Mouse (Mus musculus) cerebellum, postnatal 36 days (tissue): Measurements from ENCODE around the gene Rgs3.
A peak's percentile ranks its signal among the peaks of the same experiment; 100 is the strongest.

Experiments used
- DNase-seq, 2 experiments: peaks; one replicate each; pipeline ENCODE4 v3.0.0; 2021 to 2022; ENCODE audit warnings: mixed read lengths in 2 of 2

Rgs3 gene

GRCm38 (mm10) chr4:62694703-62695439 is 135.2 kb downstream of the Rgs3 start:
- no peak for DNase-seq

DNA sequence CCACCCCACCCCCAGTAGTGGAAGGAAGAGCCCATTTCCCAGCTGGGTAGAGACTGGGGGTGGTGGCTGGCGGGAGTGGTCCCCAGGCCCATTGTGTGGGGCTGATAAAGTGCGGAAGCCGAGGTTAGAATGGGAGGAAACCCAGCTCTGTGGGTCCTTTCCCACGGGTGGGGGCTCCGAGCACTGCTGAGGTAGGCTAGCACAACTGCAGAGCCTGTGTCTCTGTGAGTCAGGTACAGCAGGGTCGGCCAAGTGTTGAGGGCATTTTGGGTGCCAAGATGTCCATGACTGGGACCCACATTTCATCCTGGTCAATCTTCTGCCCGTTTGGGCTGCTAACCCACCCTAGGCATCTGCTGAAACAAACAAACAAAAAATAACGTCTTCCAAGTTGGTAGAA is 135.9 kb downstream of the Rgs3 start:
- DNase-seq, result no peak

- DNase-seq, result peak; percentile 53 to 80
Measured at GRCm38 (mm10) chr4:62695946-62696345, 136.3 kb downstream of the Rgs3 start.

GRCm38 (mm10) chr4:62696699-62697404 is 137.2 kb downstream of the Rgs3 start:
- DNase-seq, result peak; percentile 54 to 59

DNA sequence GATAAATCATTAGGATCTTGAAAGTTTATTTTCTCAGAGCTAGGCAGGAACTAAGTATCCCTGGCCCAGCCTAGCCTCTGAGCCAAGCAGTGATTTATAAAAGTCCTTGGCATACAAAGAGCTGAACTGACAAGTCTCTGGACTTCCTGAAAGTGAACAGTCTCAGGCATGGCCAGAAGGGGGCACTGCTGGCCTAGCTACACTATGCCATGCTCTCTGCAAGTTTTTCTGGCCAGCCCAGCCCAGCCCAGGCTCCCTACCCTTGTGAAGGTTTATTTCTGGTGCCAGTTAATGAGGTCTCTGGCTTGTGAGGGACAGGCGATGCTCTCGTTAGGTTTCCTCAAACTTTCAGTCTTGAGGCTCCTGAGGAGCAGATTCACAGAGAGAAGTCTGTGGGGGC is 137.8 kb downstream of the Rgs3 start:
- peak; percentile 85 for DNase-seq

DNA sequence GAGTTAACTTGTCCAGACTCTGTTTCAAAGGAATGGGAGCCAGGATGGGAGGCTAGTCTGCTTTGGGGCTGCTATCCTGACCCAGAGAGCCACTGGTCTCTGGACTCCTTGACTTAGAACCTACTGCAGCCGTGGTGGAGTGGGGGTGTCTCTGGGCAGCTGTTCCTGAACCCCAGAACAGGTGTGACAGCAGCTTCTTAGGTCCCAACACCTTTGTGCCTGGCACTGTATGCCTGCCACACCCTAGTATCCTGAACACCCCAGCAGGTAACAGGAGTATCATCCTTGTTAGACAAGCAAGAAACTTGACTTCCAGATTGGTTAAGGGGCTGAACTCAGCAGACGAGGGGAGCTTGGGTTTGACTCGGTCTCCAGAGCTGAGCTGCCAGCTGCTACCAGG is 138.9 kb downstream of the Rgs3 start:
- no peak for DNase-seq

DNA sequence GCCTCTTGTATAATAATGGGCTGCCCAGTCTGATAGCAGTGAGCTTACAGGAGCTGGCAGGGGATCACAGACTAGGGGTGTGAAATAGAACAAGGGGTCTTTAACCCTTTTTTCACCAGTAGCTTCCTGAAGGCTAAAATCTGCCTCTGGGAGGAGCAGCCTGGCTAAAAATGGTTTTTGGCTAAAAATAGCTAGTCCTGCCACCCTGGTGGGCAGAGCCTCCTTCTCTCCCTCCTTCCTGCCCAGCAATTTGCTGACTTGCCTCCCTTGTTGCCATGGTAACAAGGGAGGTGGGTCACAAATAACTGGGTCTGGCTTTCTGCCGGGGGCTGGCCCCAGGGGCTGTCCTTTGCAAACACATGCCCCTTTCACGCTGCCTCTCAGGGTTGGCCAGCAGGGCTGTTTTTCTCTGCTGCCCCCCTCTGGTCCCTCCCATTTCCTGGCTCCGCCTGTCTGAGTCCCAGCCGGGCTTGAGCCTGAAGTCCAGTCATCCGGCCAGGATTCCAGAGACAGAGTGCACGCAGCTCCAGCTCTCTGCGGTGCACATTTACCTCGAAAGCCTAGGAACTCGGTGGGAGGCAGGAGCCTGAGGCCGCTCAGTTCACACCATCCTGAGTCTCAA is 139.7 kb downstream of the Rgs3 start:
- peak; percentile 73 to 76 for DNase-seq

- no peak for DNase-seq
Measured at GRCm38 (mm10) chr4:62700426-62700825, 140.8 kb downstream of the Rgs3 start.

GRCm38 (mm10) chr4:62703151-62703550 is 143.5 kb downstream of the Rgs3 start:
- DNase-seq, result peak in 1 of 2 experiments; percentile 6

DNA sequence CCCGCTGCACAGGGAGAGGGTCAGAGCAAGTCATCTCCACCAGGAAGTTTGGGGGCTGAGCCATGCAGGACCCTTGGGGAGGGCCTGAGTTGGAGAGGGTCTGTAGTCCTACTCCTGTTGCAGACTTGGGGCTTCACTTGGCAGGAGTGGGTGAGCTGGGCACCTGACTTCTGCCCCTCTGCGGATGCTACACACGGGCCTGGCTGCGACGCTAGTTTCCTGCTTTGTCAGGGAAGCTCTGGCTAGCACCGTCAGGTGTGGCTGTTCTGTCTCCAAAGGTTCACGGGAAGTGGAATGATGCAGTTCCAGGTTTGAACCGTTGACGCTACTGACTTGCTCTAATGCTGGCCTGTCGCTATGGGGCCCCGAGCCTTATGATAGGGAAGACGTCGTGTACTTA is 144.6 kb downstream of the Rgs3 start:
- DNase-seq, result no peak

DNA sequence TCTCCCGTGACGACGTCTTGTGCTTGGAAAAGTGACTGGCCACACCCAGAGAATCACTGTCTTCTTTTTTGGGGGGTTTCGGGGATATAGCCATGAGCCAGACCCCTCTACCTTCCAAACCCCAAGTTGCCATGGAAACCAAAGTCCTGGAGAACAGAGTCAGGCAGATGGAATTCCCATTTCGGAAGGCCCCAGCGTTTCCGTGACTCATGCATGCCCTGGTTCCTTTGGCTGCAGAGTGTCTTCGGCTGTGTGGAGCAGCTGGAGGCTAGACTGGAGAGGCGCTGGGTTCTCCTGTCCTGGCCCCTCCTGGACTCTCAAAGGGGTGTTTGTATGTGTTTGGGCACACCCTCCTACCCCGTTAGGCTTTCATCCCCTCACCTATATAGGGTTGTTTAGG is 145.4 kb downstream of the Rgs3 start:
- DNase-seq, result no peak

DNA sequence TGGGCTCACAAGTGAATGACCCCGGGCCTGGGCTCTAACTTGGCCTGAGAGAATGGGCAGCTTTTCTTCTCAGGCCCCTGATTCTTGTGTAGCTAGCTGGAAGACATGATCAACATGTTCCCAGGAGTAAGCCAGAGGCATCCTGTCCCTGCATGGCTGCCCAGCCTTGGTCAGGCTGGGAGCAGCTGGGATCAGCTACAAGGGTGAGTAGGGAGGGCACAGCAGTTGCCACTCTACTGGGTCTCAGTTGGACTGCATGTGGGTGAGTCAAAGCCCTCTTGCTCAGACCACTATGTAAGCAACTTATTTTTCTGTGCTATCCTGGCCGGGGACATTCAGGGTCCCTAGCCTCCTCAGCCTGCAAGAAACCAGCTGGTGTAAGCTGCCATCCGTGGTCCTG is 146.1 kb downstream of the Rgs3 start:
- no peak for DNase-seq

- no peak for DNase-seq
Measured at GRCm38 (mm10) chr4:62708084-62708483, 148.4 kb downstream of the Rgs3 start.

- no peak for DNase-seq
Measured at GRCm38 (mm10) chr4:62708994-62709393, 149.3 kb downstream of the Rgs3 start.

DNA sequence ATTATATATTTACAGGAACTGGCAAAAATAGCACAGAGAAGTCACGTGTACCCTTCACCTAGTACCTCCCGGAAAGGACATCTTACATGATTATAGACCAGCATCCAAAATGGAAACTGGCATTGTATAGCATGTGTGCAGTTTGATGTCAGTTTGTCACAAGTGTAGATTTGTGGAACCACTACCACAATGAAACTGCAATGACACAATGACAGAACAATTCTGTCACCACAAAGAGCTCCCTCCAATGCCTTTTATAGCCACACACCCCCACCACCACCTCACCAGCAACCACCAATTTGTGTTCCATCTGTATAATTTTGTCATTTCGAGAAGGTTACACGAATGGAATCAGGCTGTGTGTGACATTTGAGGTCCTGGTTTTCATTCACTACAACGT is 149.8 kb downstream of the Rgs3 start:
- no peak for DNase-seq

DNA sequence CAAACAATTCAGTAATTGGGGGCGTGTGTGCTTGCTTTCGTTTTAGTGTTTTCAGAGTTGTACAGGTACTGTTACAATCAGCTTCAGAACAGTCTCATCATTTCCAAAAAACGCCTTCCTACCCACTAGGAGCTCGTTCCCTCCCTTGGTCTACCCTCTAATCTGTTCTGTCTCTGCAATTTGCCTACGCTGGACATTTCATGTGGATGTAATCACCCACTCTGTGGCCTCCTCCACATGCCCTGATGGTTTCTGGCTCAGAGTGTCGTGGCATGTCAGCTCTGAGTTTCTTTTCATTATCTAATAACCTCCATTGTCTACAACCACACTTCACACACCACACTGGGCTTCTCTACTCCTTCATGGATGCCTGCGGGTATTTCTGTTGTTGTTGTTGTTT is 151.5 kb downstream of the Rgs3 start:
- DNase-seq, result no peak

DNA sequence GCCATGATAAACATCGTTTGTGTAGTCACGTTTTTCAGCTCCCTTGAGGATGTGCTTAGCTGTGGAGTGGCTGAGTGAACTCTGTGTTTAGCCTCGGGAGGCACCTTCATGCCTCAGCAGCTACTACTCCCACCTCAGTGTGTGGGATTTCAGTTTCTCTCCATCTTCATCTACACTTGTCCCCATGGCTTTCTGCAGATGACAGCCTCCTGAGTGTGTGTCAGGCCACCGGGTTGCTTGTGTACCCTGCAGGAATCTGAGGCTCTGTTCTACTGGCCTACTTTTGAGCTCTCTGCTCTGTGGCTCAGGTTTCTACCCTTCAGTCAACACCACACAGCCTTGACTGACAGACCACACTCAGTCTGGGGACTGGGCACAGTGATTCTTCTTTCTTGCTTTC is 151.9 kb downstream of the Rgs3 start:
- no peak for DNase-seq

DNA sequence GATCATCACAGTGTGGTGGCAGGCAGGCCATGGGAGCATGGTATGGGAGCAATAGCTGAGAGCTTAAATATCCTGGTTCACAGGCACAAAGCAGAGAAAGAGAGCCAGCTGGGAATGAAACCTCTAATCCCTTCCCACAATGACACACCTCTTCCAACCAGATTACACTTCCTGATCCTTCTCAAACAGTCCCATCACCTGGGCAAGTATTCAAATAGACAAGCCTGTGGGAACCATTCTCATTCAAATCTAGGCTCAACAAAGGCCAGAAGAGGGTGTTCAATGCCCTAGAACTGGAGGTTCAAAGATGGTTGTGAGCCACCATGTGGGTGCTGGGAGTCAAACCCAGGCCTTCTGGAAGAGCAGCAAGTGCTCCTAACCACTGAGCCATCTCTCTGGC is 161.2 kb downstream of the Rgs3 start:
- no peak for DNase-seq

DNA sequence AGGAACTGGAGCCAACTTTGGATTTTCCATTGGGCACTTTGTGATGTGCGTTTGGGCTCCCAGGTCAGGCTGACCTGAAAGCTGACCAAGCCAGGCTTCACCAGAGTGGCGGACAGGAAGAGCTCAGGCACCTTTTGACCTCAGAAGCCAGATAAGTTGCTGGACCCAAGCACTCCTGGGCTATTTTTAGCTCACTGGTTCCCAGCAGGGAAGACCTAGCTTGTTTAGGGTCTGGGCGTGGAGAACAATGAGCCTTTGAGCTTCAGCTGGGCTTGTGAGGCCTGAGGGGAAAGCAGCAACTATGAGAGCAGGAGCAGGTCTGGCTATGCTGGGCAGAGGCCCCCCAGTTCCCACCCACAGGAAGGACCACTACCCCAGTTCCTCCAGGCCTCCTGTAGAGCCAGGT is 162.4 kb downstream of the Rgs3 start:
- DNase-seq, result no peak

DNA sequence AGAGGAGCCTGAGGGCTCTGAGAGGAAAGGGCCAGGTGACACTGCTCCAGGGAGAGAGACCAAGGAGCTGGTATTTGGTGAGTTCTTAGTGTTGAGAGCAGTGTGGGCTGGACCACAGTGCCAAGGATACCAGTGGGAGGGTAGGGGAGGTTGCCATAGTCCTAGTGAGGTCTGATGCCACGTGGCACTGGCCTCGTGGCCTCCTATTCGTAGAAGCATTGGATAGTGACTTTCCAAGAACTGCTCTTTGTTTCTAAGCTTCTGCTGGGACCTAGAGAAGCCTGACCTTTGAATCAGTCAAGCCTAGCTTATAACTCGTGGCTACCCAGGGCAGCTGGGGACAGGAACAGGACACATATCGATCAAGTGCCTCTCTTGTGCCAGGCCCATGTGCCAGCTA is 164.1 kb downstream of the Rgs3 start:
- DNase-seq, result no peak

DNA sequence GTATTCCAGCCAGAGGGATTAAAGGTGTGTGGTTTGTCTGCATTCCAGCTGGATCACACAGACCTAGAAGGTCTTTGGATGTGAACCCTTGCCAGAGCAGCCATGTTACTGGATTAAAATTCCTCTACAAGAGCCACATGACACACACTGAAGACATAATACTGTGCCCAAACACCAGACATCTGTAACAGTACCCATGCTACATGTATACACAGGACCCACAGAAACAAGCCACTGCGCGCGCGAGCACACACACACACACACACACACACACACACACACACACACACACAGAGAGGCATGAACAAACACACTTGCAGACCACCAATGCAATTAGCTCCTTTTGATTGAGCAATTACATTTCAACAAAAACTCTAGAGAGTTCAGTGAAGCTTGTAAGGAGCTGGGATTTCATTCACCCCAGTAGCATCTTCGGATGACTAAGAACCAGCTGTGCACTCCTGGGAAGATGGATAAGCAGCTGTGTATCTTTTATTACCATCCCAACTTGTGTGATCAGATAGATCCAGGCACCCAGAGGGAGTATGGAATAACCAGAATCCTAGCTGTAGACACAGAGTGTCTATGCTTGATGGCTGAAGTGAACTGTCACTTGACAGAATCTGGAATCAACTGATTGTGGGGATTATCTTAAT is 166.8 kb downstream of the Rgs3 start:
- DNase-seq, result no peak

DNA sequence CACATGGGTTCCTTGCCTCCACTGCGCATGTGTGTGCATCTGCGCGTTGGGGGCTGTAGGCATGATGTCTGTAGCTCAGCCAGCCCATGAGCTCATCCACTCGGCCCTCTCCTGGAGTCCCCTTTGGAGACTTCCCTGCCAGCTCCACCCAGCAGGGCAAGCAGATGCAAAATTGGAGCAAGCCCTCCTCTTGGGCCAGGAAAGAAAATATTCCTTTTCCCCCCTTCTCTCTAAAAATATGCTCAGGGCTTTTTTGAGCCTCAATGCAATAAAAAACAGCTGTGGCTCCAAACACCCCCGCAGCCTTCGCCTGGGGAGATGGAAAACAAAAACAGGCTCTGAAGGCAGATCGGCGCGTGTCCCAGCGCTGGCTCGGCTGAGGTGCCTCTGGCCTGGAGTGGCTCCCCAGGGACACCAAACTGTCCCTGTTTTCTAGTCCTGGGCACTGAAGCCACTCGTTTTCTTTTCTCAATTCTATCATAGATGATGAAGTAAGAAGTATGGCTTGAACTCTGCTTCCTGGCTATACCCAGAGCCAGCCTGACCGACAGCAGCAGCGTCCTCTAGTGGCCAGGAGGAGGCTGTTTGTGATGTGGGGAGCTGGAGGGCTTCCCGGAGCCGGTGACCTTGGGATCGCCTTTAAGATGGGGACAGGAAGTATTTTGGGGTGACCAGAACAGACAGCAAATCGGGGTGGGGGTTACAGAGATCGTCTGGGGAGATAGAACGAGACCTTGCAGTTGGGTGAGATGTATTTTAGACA is 168.1 kb downstream of the Rgs3 start:
- DNase-seq, result no peak

GRCm38 (mm10) chr4:62728471-62728870 is 168.8 kb downstream of the Rgs3 start:
- no peak for DNase-seq
